Mouse (Mus musculus): ENCODE results near the gene Kremen1.

Kremen1 gene

GRCm38 (mm10) chr11:5167311-5167710, 94.0 kb downstream of the Kremen1 start:
- no peak for DNase-seq

GRCm38 (mm10) chr11:5165471-5165916, 95.9 kb downstream of the Kremen1 start:
- no peak for DNase-seq

- no peak for DNase-seq
Measured at GRCm38 (mm10) chr11:5164310-5164709, 97.0 kb downstream of the Kremen1 start.

- DNase-seq: no peak
Measured at GRCm38 (mm10) chr11:5163421-5163820, 97.9 kb downstream of the Kremen1 start.

GRCm38 (mm10) chr11:5160722-5161485, 100.5 kb downstream of the Kremen1 start:
- DNase-seq: peak; percentile 39 to 69

GRCm38 (mm10) chr11:5158056-5158455, 103.3 kb downstream of the Kremen1 start:
- no peak for DNase-seq

GRCm38 (mm10) chr11:5154961-5155805, 106.2 kb downstream of the Kremen1 start:
- DNase-seq: no peak

GRCm38 (mm10) chr11:5151680-5152337, 109.5 kb downstream of the Kremen1 start, which contains the start of gene Emid1:
Gene Emid1, minus strand, starts transcription at chr11:5152257.
- DNase-seq: peak in 1 of 2 experiments; percentile 31

- DNase-seq: no peak
Measured at GRCm38 (mm10) chr11:5151247-5151630, 110.1 kb downstream of the Kremen1 start.

GRCm38 (mm10) chr11:5150416-5151246, 110.7 kb downstream of the Kremen1 start:
- peak; percentile 51 to 56 for DNase-seq

GRCm38 (mm10) chr11:5149955-5150354, 111.4 kb downstream of the Kremen1 start:
- DNase-seq: peak in 1 of 2 experiments; percentile 13

GRCm38 (mm10) chr11:5149249-5149648, 112.1 kb downstream of the Kremen1 start:
- peak; percentile 32 to 35 for DNase-seq

GRCm38 (mm10) chr11:5145600-5145999, 115.8 kb downstream of the Kremen1 start:
- DNase-seq: no peak

- DNase-seq: no peak
Measured at GRCm38 (mm10) chr11:5141965-5142364, 119.4 kb downstream of the Kremen1 start.

Data from spleen, adult 18-20 months (tissue).